Comparison of ENCODE assay signal across 11 mouse cellular contexts in the genomic region with DNA sequence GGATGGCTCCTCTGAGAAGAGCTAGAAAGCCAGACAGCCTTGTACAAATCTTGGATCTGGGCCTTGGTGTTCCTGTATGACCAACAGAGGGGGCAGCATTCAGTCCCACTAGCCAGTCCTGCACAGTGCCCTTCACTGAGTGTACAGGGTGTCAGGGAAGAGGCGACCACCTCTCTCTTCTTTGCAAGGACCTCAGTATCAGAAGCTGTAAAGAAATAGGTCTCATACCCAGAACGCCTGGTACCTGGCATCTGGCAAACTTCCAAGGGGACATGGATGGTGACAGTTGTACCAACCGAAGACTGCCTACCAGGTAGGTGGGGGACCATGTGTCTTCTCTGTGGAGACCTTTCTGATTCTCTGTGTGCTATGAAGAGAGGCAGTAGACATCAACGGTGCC. TPM values are rescaled to one million over a fixed set of nuclear protein-coding genes. Genes with fewer than 3 reads are reported as not detected.
DNase-seq lines count a peak whose midpoint lies in the region; ATAC-seq and TF ChIP-seq lines count a peak whose summit lies in the region.
"Had no signal": no experiment of that assay in that cellular context is flagged by ENCODE, and none has a peak within 500 bp of the region (broad histone marks: within the 10 kb centered on the region; RNA-seq: fewer than 3 reads in every experiment).

No protein-coding gene starts in this region.

- H3K36me3 ChIP-seq in intestine, embryonic 14.5 days (ENCODE audit: control insufficient read depth, insufficient read depth, low read length): no peaks in the 10 kb centered on the region
- H3K36me3 ChIP-seq in intestine, embryonic 15.5 days: no peaks in the 10 kb centered on the region
- H3K36me3 ChIP-seq in intestine, postnatal 0 days (ENCODE audit: control insufficient read depth, insufficient read depth): no peaks in the 10 kb centered on the region
- H3K36me3 ChIP-seq: embryonic facial prominence, embryonic 15.5 days had no signal

- peaks cover 28% of the 10 kb centered on the region for H3K4me1 ChIP-seq in intestine, embryonic 14.5 days (replicated peaks; ENCODE audit: control insufficient read depth, insufficient read depth, low read length)
- H3K4me1 ChIP-seq in intestine, embryonic 15.5 days (replicated peaks): peaks cover 32% of the 10 kb centered on the region
- peaks cover 23% of the 10 kb centered on the region for H3K4me1 ChIP-seq in intestine, postnatal 0 days (replicated peaks; ENCODE audit: control insufficient read depth, insufficient read depth, low read length)

- peaks cover 20% of the 10 kb centered on the region for H3K27me3 ChIP-seq in intestine, embryonic 14.5 days (replicated peaks; ENCODE audit: control insufficient read depth, insufficient read depth, low read length)
- H3K27me3 ChIP-seq in intestine, embryonic 15.5 days (replicated peaks): peaks cover 7% of the 10 kb centered on the region; the same call in 1 of the 2 replicates
- H3K27me3 ChIP-seq in intestine, postnatal 0 days (replicated peaks; ENCODE audit: control insufficient read depth, insufficient read depth, low read length): no peaks in the 10 kb centered on the region

- WGBS in intestine, embryonic 14.5 days: 67% methylated on average over 4 of the region's 4 CpGs
- WGBS in intestine, embryonic 15.5 days: 68% methylated on average over 4 of the region's 4 CpGs
- 71% methylated on average over 4 of the region's 4 CpGs for WGBS in intestine, postnatal 0 days

- H3K4me3 ChIP-seq in intestine, embryonic 14.5 days (ENCODE audit: low read depth, low read length): no peak overlapping the region
- no peak overlapping the region for H3K4me3 ChIP-seq in intestine, embryonic 15.5 days (replicated peaks)
- no peak overlapping the region for H3K4me3 ChIP-seq in intestine, postnatal 0 days (ENCODE audit: low read depth, low read length)

- H3K4me2 ChIP-seq in intestine, embryonic 14.5 days (ENCODE audit: low read length): 0 out of 2 replicates have a peak overlapping the region, but pooled peaks have one; percentile 56
- H3K4me2 ChIP-seq in intestine, embryonic 15.5 days (replicated peaks): no peak overlapping the region
- no peak overlapping the region for H3K4me2 ChIP-seq in intestine, postnatal 0 days (replicated peaks; ENCODE audit: low read depth)

- no peak overlapping the region for H3K9ac ChIP-seq in intestine, embryonic 14.5 days (ENCODE audit: low read length)
- H3K9ac ChIP-seq in intestine, embryonic 15.5 days: no peak overlapping the region
- H3K9ac ChIP-seq in intestine, postnatal 0 days (ENCODE audit: low read depth, low read length): no peak overlapping the region; the same call in 1 of the 2 replicates

- ATAC-seq in intestine, embryonic 14.5 days (replicated peaks; ENCODE audit: low FRiP score, low TSS enrichment, low read depth): no peak
- ATAC-seq in intestine, embryonic 15.5 days: no peak
- ATAC-seq in intestine, postnatal 0 days: no peak

- no peak overlapping the region for H3K27ac ChIP-seq in intestine, embryonic 14.5 days (ENCODE audit: low read depth)
- H3K27ac ChIP-seq in intestine, embryonic 15.5 days: no peak overlapping the region
- H3K27ac ChIP-seq in intestine, postnatal 0 days (ENCODE audit: low read depth, low read length): no peak overlapping the region

- peak; percentile 53 for TF ChIP-seq CTCF in intestine, postnatal 0 days (IDR thresholded peaks at IDR 0.05; ENCODE audit: low read depth)

- DNase-seq in cerebellum, postnatal 10 days: peak; percentile 52 to 70
- DNase-seq in cerebellum, postnatal 36 days: no peak
- DNase-seq in intestine, embryonic 14.5 days (ENCODE audit: low spot score): no peak
- peak; percentile 43 for DNase-seq in 3T3-L1 (ENCODE audit: low read depth, low spot score)
- no peak for DNase-seq in spleen, postnatal 36 days (ENCODE audit: low spot score in 2 of 2)
- no peak for DNase-seq in thymus, postnatal 4 days
- DNase-seq: gastrocnemius, postnatal 14 days; lung, postnatal 14 days had no signal

- H3K9me3 ChIP-seq in intestine, embryonic 14.5 days (ENCODE audit: control insufficient read depth, low read length): no peaks in the 10 kb centered on the region
- H3K9me3 ChIP-seq in intestine, embryonic 15.5 days: no peaks in the 10 kb centered on the region
- no peaks in the 10 kb centered on the region for H3K9me3 ChIP-seq in intestine, postnatal 0 days (ENCODE audit: control insufficient read depth)
- H3K9me3 ChIP-seq: embryonic facial prominence, embryonic 15.5 days had no signal

RNA-seq across cellular contexts. Expression of gene Zfpm1, which starts 1.8 kb away (rescaled TPM):
- 4.2 and 6.4 TPM in 2 replicates for polyA plus RNA-seq in intestine, embryonic 14.5 days (2014; fragmentation: Nextera tagmentation; extraction: Ambion mirVana)
- polyA plus RNA-seq in intestine, embryonic 15.5 days (2015; fragmentation: Nextera tagmentation; extraction: Ambion mirVana): 4.9 and 5.2 TPM in 2 replicates
- polyA plus RNA-seq in intestine, postnatal 0 days (2015; fragmentation: Nextera tagmentation; extraction: Ambion mirVana): 7.7 and 9.8 TPM in 2 replicates

Comparison
In these comparisons a context has a peak if more than half of its experiments do, and no peak if none do; other contexts are left out.
1. DNase-seq: peak in cerebellum, postnatal 10 days (2 of 2) and 3T3-L1 (single experiment); none in cerebellum, postnatal 36 days (0 of 2), intestine, embryonic 14.5 days (single experiment), spleen, postnatal 36 days (0 of 2) and thymus, postnatal 4 days (single experiment).